Mouse (Mus musculus): Measurements from ENCODE around the gene Ppfia1. TPM values are rescaled to one million over a fixed set of nuclear protein-coding genes. Genes with fewer than 3 reads are reported as not detected.

The Ppfia1 gene
- polyA plus RNA-seq (2014; fragmentation: Nextera tagmentation; extraction: Ambion mirVana): 33.1 and 35.5 TPM in 2 replicates

DNA sequence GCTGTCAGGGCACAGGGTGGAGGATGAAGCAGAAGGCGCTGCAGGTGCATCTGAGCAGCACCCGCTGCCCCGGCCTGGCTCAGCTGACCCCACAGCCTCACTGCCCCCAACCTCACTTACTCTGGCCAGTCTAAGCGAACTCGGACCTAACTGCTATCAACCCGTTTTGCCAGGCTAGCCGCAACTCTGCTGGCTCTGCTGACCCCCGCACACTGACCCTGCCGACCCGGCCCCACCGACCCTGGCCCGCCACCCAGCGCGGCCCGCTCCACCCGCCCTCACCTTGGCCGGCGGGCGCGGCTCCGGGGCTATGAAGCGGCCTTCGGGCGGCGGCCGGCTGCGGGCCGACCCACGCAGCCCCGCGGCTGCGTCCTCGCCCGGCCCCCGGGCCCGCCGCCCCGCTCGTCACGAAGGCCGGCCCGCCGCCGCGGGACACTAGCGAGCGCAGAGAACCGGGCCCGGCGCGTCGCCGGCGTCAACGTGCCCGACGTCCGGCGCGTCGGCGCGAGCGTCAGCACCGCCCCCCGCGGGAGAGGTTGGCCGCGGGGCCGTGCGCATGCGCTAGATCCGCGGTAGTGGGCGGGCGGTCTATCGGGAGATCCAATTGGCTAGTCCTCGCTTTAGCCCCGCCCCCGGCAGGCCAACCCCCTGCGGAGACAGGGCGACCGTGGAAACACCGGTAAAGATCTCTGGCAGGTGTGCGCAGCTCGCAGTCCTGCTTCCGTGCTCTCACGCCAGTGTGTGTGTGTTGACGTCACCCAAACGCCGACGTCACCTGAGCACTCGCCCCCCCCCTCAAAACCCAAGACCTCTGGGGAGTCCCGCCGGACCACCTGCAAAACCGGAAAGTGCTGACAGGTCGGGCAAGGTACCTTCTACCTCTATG, at the start of gene Ppfia1:
Gene Ppfia1, minus strand, starts transcription at position 493 of the 886 bp plus-strand sequence.
- ATAC-seq (replicated peaks; ENCODE audit: low FRiP score, low TSS enrichment, low read depth) (peak; percentile 96), DNase-seq (ENCODE audit: low spot score) (peak; percentile 98)
- peak within 1 kb of the TSS; percentile 92 for H3K9ac ChIP-seq (ENCODE audit: low read length)
- peak within 1 kb of the TSS; percentile 93 for H3K4me3 ChIP-seq (ENCODE audit: low read depth, low read length)
- H3K27me3 ChIP-seq (replicated peaks; ENCODE audit: control insufficient read depth, insufficient read depth, low read length): 0 out of 2 replicates have a peak, but pooled peaks cover 2% of the 10 kb centered on the region
- under 1% methylated on average over 90 of the region's 97 CpGs for WGBS
- H3K4me1 ChIP-seq (replicated peaks; ENCODE audit: control insufficient read depth, insufficient read depth, low read length): peaks cover 12% of the 10 kb centered on the region
- no peak within 1 kb of the TSS for H3K27ac ChIP-seq (ENCODE audit: low read depth)
- no peaks in the 10 kb centered on the region for H3K9me3 ChIP-seq (ENCODE audit: control insufficient read depth, low read length)
- peaks cover 31% of the 10 kb centered on the region for H3K36me3 ChIP-seq (ENCODE audit: control insufficient read depth, insufficient read depth, low read length)
- peak within 1 kb of the TSS; percentile 69 for H3K4me2 ChIP-seq (ENCODE audit: low read length)

DNA sequence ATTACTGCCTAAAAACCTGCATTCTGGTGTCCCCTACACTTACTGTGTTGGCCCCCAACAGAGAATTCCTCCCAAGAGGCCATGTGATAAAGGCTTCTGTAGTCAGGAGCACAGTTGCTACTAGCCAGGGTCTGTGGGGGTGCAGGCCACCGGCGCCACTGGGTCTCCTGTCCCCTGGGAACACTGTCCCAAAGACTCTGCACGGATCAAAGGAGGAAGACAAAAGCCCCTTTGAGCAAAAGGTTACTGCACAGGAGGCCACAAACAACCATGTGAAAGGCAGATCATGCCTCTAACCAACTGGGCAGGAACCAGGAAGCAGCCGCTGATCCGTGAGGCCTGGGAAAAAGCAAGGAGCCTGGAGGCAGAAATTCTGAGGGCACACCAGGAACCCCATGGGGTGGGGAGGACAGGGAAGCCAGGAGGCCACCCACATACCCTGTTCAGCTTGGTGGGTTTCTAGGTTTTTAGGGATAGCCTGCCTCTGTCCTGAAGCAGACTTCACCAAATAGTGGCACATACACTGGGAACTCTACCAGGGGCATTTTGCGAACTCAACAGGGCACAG, 46.9 kb upstream of the Ppfia1 start:
- Histone ChIP-seq H3K9me3 (ENCODE audit: control insufficient read depth, low read length) (no peaks in the 10 kb centered on the region), H3K4me3 (ENCODE audit: low read depth, low read length) (no peak overlapping the region), H3K36me3 (ENCODE audit: control insufficient read depth, insufficient read depth, low read length) (peaks cover 7% of the 10 kb centered on the region; the same call in 1 of the 2 replicates), H3K27ac (ENCODE audit: low read depth) (no peak overlapping the region), H3K27me3 (replicated peaks; ENCODE audit: control insufficient read depth, insufficient read depth, low read length) (no peaks in the 10 kb centered on the region), H3K4me2 (ENCODE audit: low read length) (no peak overlapping the region), H3K4me1 (replicated peaks; ENCODE audit: control insufficient read depth, insufficient read depth, low read length) (no peaks in the 10 kb centered on the region), H3K9ac (ENCODE audit: low read length) (no peak overlapping the region)
- ATAC-seq (replicated peaks; ENCODE audit: low FRiP score, low TSS enrichment, low read depth) (no peak), DNase-seq (ENCODE audit: low spot score) (no peak)
- 73% methylated on average over 6 of the region's 6 CpGs for WGBS

DNA sequence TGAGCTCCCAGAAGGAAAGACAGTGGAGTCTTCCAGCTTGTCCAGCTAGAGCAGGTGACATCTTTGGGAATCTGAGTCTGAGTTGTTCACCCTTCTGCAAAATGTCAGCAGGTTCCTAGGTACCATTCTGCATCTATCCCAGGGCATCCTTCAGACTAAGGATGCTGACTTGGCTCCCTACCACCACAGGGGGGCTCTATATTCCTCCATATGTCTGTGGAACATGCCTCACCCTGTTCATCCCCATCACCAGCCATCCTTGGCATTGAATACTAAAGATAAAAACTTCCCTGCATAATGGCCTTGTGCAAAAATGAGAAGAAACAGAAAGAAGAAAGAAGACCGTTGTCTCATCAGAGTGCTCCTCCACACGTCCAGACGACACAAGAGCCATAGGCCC, 36.0 kb upstream of the Ppfia1 start:
- Histone ChIP-seq H3K9me3 (ENCODE audit: control insufficient read depth, low read length) (no peaks in the 10 kb centered on the region), H3K36me3 (ENCODE audit: control insufficient read depth, insufficient read depth, low read length) (peaks cover 11% of the 10 kb centered on the region), H3K4me1 (replicated peaks; ENCODE audit: control insufficient read depth, insufficient read depth, low read length) (no peaks in the 10 kb centered on the region), H3K27me3 (replicated peaks; ENCODE audit: control insufficient read depth, insufficient read depth, low read length) (no peaks in the 10 kb centered on the region), H3K27ac (ENCODE audit: low read depth) (no peak overlapping the region), H3K9ac (ENCODE audit: low read length) (no peak overlapping the region), H3K4me2 (ENCODE audit: low read length) (no peak overlapping the region), H3K4me3 (ENCODE audit: low read depth, low read length) (no peak overlapping the region)
- 78% methylated on average over 3 of the region's 3 CpGs for WGBS
- no peak for DNase-seq (ENCODE audit: low spot score)
- no peak for ATAC-seq (replicated peaks; ENCODE audit: low FRiP score, low TSS enrichment, low read depth)

DNA sequence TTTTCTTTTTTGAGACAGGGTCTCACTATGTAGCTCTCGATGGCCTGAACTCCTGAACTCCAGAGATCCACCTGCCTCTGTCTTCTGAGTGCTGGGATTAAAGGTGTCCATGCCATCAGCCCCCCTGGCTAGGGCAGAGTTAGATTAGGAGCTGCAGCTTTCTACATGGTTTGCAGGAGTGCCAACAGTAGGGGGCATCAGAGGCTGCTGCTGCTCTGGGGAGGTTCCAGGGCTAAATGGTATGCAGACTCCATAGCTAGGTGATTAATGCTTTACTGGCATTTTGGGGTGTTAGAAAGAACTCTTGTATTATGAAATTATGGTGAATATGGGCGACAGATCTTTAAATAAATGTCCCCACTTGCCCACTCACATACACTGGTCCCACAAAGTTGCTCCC, 33.8 kb upstream of the Ppfia1 start:
- Histone ChIP-seq H3K4me1 (replicated peaks; ENCODE audit: control insufficient read depth, insufficient read depth, low read length) (peaks cover 5% of the 10 kb centered on the region; the same call in 1 of the 2 replicates), H3K27ac (ENCODE audit: low read depth) (no peak overlapping the region), H3K27me3 (replicated peaks; ENCODE audit: control insufficient read depth, insufficient read depth, low read length) (no peaks in the 10 kb centered on the region), H3K4me2 (ENCODE audit: low read length) (no peak overlapping the region), H3K4me3 (ENCODE audit: low read depth, low read length) (no peak overlapping the region), H3K36me3 (ENCODE audit: control insufficient read depth, insufficient read depth, low read length) (peaks cover 11% of the 10 kb centered on the region), H3K9me3 (ENCODE audit: control insufficient read depth, low read length) (no peaks in the 10 kb centered on the region), H3K9ac (ENCODE audit: low read length) (no peak overlapping the region)
- DNase-seq (ENCODE audit: low spot score) (no peak), ATAC-seq (replicated peaks; ENCODE audit: low FRiP score, low TSS enrichment, low read depth) (no peak)
- WGBS: 38% methylated on average over 2 of the region's 2 CpGs

DNA sequence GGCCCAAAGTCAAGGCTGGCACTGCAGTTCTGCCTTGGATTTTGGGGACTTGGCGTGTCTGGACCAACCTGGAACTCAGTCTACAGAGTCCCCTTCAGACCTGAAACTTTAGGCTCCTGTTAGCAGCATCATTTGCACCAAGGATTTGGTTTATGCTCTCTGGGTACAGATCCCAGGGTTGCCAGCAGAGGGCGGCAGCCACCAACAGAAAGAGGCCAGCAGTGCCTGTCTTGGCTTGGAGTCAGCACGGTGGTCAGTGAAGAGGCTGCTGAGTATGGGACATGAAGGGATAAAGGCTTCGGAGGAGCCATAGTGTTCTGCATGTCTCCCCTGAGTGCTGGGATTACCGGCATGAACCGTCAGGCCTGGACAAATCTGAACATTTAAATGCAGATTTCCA, 32.1 kb upstream of the Ppfia1 start:
- peaks cover 5% of the 10 kb centered on the region; the same call in 1 of the 2 replicates for H3K36me3 ChIP-seq (ENCODE audit: control insufficient read depth, insufficient read depth, low read length)
- no peaks in the 10 kb centered on the region for H3K9me3 ChIP-seq (ENCODE audit: control insufficient read depth, low read length)
- H3K27me3 ChIP-seq (replicated peaks; ENCODE audit: control insufficient read depth, insufficient read depth, low read length): no peaks in the 10 kb centered on the region
- DNase-seq (ENCODE audit: low spot score): peak; percentile 92
- 18% methylated on average over 6 of the region's 6 CpGs for WGBS
- H3K4me1 ChIP-seq (replicated peaks; ENCODE audit: control insufficient read depth, insufficient read depth, low read length): peaks cover 11% of the 10 kb centered on the region
- no peak overlapping the region for H3K4me2 ChIP-seq (ENCODE audit: low read length)
- H3K4me3 ChIP-seq (ENCODE audit: low read depth, low read length): no peak overlapping the region
- H3K9ac ChIP-seq (ENCODE audit: low read length): no peak overlapping the region
- H3K27ac ChIP-seq (ENCODE audit: low read depth): no peak overlapping the region
- no peak for ATAC-seq (replicated peaks; ENCODE audit: low FRiP score, low TSS enrichment, low read depth)

DNA sequence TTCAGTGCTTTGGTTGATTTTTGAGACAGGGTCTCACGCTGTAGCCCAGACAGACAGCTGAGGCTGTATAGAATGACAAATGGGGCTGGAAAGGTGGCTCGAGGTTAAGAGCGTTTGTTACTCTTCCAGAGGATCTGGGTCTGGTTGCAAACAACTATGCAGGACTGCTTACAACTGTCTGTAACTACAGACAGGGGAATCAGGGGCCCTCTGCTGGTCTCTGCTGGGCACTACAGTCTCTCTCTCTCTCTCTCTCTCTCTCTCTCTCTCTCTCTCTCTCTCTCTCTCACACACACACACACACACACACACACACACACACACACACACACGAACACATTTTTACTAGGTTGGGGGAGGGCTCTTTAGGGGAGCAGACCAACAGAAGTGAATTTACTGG, 30.1 kb upstream of the Ppfia1 start:
- WGBS: 4% methylated on average over 4 of the region's 4 CpGs
- H3K9me3 ChIP-seq (ENCODE audit: control insufficient read depth, low read length): no peaks in the 10 kb centered on the region
- H3K36me3 ChIP-seq (ENCODE audit: control insufficient read depth, insufficient read depth, low read length): peaks cover 18% of the 10 kb centered on the region
- ATAC-seq (replicated peaks; ENCODE audit: low FRiP score, low TSS enrichment, low read depth): no peak
- H3K27ac ChIP-seq (ENCODE audit: low read depth): no peak overlapping the region
- peaks cover 11% of the 10 kb centered on the region for H3K4me1 ChIP-seq (replicated peaks; ENCODE audit: control insufficient read depth, insufficient read depth, low read length)
- H3K4me2 ChIP-seq (ENCODE audit: low read length): no peak overlapping the region
- no peak overlapping the region for H3K9ac ChIP-seq (ENCODE audit: low read length)
- no peak overlapping the region for H3K4me3 ChIP-seq (ENCODE audit: low read depth, low read length)
- DNase-seq (ENCODE audit: low spot score): peak; percentile 68
- no peaks in the 10 kb centered on the region for H3K27me3 ChIP-seq (replicated peaks; ENCODE audit: control insufficient read depth, insufficient read depth, low read length)

DNA sequence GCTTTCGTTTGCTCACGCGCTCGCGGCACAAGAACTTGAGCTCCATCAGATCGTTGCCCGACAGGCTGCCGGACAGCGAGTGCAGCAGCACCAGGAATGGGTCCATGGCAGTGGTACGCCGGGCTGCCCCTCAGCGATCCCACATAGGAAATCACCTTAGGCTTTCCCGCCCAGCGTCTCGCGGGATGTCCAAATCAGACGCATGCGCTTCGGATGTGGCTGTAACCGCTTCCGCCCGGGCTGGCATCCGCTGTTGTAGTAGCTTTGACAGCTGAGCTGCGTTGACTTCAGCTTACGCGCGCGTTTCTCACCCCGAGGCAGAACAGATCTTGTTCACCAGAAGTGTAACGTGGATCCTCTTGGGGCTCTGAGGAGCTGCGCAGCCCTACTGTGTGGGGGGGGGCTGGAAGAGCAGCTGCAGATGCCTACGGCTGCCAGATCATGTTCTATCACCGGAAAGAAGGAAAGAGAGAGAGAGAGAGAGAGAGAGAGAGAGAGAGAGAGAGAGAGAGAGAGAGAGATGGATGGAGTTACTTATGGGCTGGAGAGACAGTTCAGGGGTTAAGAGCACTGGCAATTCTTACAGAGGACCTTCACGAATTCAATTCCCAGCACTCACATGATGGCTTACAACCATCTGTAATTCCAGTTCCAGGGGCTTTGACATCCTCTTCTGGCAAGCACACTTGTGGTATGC, 28.9 kb upstream of the Ppfia1 start, which contains the start of gene Fadd:
Gene Fadd, minus strand, starts transcription at position 180 of the 697 bp plus-strand sequence.
- no peaks in the 10 kb centered on the region for H3K9me3 ChIP-seq (ENCODE audit: control insufficient read depth, low read length)
- DNase-seq (ENCODE audit: low spot score) (peak; percentile 98), ATAC-seq (replicated peaks; ENCODE audit: low FRiP score, low TSS enrichment, low read depth) (peak; percentile 87)
- H3K4me2 ChIP-seq (ENCODE audit: low read length): peak within 1 kb of the TSS; percentile 72
- peaks cover 11% of the 10 kb centered on the region for H3K4me1 ChIP-seq (replicated peaks; ENCODE audit: control insufficient read depth, insufficient read depth, low read length)
- peak within 1 kb of the TSS; percentile 80 for H3K27ac ChIP-seq (ENCODE audit: low read depth)
- WGBS: 1% methylated on average over 34 of the region's 34 CpGs
- H3K9ac ChIP-seq (ENCODE audit: low read length): peak within 1 kb of the TSS; percentile 58
- H3K27me3 ChIP-seq (replicated peaks; ENCODE audit: control insufficient read depth, insufficient read depth, low read length): no peaks in the 10 kb centered on the region
- peak within 1 kb of the TSS; percentile 63 for H3K4me3 ChIP-seq (ENCODE audit: low read depth, low read length)
- peaks cover 21% of the 10 kb centered on the region for H3K36me3 ChIP-seq (ENCODE audit: control insufficient read depth, insufficient read depth, low read length)

DNA sequence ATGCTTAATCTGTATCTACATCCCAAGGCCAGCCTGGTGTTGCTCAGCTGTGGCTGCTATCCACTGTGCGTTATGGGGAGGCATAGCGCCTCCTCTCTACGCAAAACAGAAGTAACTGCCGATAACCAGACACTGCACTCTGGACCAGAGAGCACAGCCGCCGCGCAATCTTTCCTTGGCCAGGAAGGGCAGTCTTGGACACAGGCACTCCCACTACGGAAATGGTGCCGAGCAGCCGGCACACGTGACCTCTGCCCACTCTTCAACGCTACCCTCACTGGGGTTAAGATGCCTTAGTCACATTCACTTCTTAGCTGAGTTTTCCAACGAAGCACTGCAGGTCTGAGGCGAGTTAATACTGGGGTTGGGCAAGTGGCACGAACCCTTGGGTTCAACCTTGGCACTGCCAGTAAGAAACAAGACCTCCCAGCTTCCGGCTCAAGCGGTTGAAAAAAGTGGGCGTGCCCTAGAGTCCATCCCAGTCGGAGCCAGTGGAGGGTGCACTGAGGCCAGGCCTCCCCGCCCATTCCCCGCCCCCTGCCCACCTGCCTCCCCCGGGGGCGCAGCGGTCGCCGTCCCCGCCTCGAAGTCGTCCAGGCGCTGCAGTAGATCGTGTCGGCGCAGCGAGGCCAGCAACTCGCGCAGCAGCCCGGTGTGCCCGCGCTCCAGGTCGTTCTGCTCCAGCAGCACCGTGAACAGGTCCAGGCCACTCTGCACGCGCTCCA, 28.2 kb upstream of the Ppfia1 start:
- Histone ChIP-seq H3K36me3 (ENCODE audit: control insufficient read depth, insufficient read depth, low read length) (peaks cover 21% of the 10 kb centered on the region), H3K9ac (ENCODE audit: low read length) (peak overlapping the region; percentile 58), H3K27me3 (replicated peaks; ENCODE audit: control insufficient read depth, insufficient read depth, low read length) (no peaks in the 10 kb centered on the region), H3K4me2 (ENCODE audit: low read length) (peak overlapping the region; percentile 72), H3K4me1 (replicated peaks; ENCODE audit: control insufficient read depth, insufficient read depth, low read length) (peaks cover 11% of the 10 kb centered on the region), H3K4me3 (ENCODE audit: low read depth, low read length) (peak overlapping the region; percentile 63), H3K27ac (ENCODE audit: low read depth) (peak overlapping the region; percentile 80), H3K9me3 (ENCODE audit: control insufficient read depth, low read length) (no peaks in the 10 kb centered on the region)
- ATAC-seq (replicated peaks; ENCODE audit: low FRiP score, low TSS enrichment, low read depth) (peak; percentile 90), DNase-seq (ENCODE audit: low spot score) (peak; percentile 94)
- 1% methylated on average over 43 of the region's 43 CpGs for WGBS
